Mouse (Mus musculus) left cerebral cortex, adult 2 months (tissue): Measurements from ENCODE around the gene Mllt11. TPM values are rescaled to one million over a fixed set of nuclear protein-coding genes. Genes with fewer than 3 reads are reported as not detected.
"Not testable (repeated sequence)": the region's sequence is repeated elsewhere in the genome, so short reads cannot be mapped to it uniquely, and the experiment has no call there.

Source experiments
- DNase-seq, 2 experiments: peaks; one replicate each; pipeline ENCODE4 v3.0.0; 2021 to 2022; ENCODE audit warnings: low spot score in 2 of 2, mixed read lengths in 1 of 2; ENCODE audit errors: extremely low spot score in 1 of 2
- H3K27ac ChIP-seq: fragments of 200-600 bp; 2 replicates; pipeline ENCODE4 v1.8.1; 2022
- H3K4me3 ChIP-seq: fragments of 200-600 bp; 2 replicates; pipeline ENCODE4 v1.8.1; 2022
- CTCF ChIP-seq: fragments of 200-600 bp; IDR thresholded peaks from 2 replicates; pipeline ENCODE4 v1.8.1; 2022; ENCODE audit warnings: antibody characterized with exemption, mild to moderate bottlenecking, moderate library complexity
- intact Hi-C: fragments of 180-260 bp; cut with DNase I; formaldehyde crosslinking; loops from one replicate; pipeline ENCODE4 v1.15.1; 2025
- total RNA-seq, 2 experiments: library from RNA; stranded (reverse); gene quantifications; 2 replicates each; pipeline ENCODE4 v1.2.3; 2021

Mllt11 gene
- total RNA-seq, 2 experiments from 2014 or later = 272 to 277 TPM

- H3K4me3 ChIP-seq = peak overlapping the region; percentile 65
- DNase-seq = peak; percentile 46 to 54
- intact Hi-C loops = loop anchor here (1.0 to 5.0 kb wide), 3 partner anchors 12 to 203 kb away; partner anchors contain the start of genes Arnt and Gabpb2
- TF ChIP-seq CTCF = no peak
- H3K27ac ChIP-seq = peak overlapping the region; percentile 99
Measured at GRCm38 (mm10) chr3:95228894-95229780, 2.8 kb downstream of the Mllt11 start.

DNA sequence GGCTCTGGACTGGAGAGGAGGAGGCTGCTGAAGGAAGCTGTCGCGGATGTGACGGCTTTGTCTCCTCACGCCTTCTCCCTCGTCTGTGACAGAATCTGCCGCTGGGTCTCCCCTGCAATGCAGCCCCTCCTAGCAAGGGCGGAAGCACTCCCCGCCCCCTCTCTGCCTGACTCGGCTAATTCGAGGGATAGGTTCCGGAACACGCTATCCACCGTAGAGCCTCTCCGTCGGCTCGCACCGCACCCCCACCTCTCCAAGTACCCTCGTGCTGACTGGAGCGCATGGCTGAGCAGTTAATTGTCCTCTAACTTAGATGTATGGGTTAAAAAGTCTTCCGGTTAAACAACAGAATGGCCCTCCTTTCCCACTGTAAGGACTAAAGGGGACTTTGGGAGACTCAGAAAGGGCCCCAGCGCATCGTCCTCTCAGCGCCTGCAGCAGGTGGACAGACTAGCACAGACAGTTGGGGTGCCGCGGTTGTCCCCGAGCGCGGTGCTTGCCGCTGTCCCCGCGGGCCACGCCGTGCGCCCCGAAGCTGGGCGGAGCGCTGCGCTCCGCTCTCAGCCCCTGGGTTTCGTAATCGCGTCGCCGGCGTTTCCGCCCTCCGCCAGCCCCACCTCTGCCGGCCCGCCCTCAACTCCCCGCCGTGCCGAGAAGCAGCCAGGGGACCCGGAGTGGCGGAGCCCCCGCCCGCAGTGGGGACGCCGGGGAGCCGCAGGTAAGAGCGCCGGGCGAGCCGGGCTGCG, 3.6 kb downstream of the Mllt11 start, which contains the start of gene Cdc42se1:
TSS of gene Cdc42se1 (plus strand) at position 585 of the 746 bp plus-strand sequence.
- peak within 1 kb of the TSS; percentile 65 for H3K4me3 ChIP-seq
- intact Hi-C loops = loop anchor here (1.0 to 5.0 kb wide), 3 partner anchors 11 to 204 kb away; partner anchors contain the start of genes Arnt and Gabpb2
- peak; percentile 88 to 89 for DNase-seq
- peak within 1 kb of the TSS; percentile 99 for H3K27ac ChIP-seq
- no peak for TF ChIP-seq CTCF

DNA sequence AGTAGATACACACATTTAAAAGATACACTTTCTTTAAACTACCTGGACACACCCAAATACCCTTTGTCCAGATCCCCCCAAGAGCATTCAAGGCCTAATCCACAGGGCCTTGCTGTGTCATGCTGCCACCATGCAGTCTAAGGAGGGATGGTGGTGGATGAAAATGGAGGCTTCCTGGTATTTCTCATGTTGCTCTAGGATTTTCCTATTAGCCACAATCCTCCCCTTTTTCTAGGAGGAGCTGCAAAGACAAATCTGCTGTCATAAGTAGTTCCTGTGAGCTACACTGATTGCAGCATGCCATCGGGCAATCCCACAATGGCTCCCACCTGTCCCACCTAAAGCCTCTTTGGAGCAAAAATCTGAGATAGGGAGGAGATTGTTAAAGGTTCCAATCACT, 4.8 kb downstream of the Mllt11 start:
- DNase-seq = no peak
- peak overlapping the region; percentile 99 for H3K27ac ChIP-seq
- H3K4me3 ChIP-seq = peak overlapping the region; percentile 65
- intact Hi-C loops = loop anchor here (5.0 kb wide), 2 partner anchors 40 to 205 kb away; partner anchors contain the start of gene Arnt
- no peak for TF ChIP-seq CTCF

DNA sequence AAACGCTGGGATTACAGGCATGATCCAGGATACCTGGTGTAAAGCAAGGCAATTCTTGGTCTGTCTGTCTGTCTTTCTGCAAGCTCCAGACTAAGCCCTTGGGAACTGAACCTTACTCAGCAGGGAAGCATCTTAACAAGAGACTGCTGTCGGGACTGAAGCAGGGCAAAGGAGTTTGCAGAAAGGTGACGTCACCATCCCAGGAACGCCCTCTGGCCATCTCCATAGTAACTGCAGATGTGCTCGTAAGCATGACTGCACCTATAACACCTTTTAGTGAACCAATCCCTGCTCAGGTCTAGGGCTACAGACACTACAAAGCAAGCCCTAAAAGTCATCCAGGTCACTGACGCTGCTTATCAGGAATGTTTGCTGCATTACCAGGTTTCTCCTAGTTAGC, 7.7 kb downstream of the Mllt11 start:
- Histone ChIP-seq H3K27ac (peak overlapping the region; percentile 17; the same call in 1 of the 2 replicates), H3K4me3 (peak overlapping the region; percentile 21)
- no peak for DNase-seq
- intact Hi-C loops = no loop called here
- no peak for TF ChIP-seq CTCF

- DNase-seq = no peak
- intact Hi-C loops = no loop called here
- no peak overlapping the region for H3K4me3 ChIP-seq
- TF ChIP-seq CTCF = no peak
- H3K27ac ChIP-seq = no peak overlapping the region
Measured at GRCm38 (mm10) chr3:95223041-95223440, 8.9 kb downstream of the Mllt11 start.

DNA sequence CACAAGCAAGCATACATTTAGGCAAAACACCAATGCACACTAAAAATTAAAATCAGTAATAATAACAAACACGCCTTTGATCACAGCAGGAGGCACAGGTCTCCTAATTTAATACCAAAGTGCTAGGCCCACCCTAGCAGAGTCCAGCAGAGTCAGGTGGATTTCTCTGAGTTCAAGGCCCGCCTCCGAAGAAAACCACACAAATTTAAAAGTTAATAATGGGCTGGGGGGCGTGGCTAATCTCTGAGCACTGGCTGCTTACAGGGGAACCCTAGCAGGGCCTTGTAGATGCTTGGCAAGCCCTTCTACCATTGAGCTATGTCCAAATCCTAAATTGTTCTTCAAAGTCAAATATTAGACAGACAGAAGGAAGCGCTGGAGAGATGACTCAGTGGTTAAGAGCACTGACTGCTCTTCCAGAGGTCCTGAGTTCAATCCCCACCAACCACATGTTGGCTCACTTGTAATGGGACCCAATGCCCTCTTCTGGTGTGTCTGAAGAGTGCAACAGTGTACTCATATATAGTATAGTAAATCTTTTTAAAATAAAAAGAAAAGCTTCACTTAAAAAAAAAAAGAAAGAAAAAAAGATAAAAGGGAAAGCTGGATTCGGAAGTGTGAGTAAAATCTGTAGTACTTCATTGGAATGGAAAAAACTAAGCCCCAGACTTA, 13.4 kb downstream of the Mllt11 start:
- intact Hi-C loops = loop anchor here (5.0 kb wide), 1 partner anchor 44 kb away; no protein-coding TSS in a partner anchor
- Histone ChIP-seq H3K4me3 (peak overlapping the region; percentile 80), H3K27ac (no peak overlapping the region; the same call in 1 of the 2 replicates)
- TF ChIP-seq CTCF = peak; percentile 12
- DNase-seq = no peak

DNA sequence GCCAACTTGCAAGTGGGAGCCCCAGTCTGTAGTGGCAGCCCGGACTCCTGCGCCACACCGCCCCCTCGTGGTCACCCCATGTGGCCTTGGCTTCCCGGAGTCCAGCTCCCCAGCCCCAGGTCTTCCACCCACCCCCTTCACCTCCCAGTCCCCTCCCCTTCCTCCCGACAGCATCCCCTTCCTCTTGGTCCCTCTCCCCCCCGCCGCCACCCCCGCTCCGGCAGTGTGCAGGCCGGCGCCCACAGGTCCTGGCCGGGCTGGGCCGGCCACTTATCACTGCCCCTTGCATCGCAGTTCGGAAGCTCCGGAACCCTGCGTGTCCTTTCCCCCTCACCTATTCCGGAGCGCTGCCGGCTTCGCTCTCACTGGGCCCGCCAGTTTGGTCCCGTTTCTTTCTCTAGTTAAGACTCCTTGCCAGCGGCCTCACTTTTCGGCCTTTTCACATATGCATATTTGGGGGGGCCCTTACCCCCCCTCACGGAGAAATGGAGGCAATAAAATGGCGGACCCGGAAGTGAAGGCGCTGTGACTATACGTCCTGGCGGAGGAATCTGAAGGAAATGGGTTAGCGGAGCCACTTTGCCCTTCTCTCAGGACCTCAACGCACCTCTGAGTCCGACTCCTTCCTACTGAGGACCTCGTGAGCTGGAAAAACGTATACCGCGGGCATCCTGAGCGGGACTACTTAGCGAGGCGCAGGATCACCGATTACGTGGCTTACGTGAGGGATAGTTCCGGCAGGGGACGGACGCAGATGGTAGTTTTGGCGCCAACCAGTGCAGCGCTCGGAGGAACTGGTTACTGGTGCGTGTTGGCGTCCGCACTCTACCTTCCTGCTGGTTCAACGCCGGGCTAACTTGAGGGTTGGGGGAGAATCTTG, 14.5 kb downstream of the Mllt11 start, which contains the start of gene Gabpb2:
TSS of gene Gabpb2 (minus strand) at position 662 of the 880 bp plus-strand sequence.
- DNase-seq = peak; percentile 88 to 90
- peak within 1 kb of the TSS; percentile 99 for H3K27ac ChIP-seq
- TF ChIP-seq CTCF = peak; percentile 88
- peak within 1 kb of the TSS; percentile 80 for H3K4me3 ChIP-seq
- intact Hi-C loops = loop anchor here (1.0 to 5.0 kb wide), 4 partner anchors 11 to 77 kb away; partner anchors contain the start of genes Cdc42se1 and Mindy1

DNA sequence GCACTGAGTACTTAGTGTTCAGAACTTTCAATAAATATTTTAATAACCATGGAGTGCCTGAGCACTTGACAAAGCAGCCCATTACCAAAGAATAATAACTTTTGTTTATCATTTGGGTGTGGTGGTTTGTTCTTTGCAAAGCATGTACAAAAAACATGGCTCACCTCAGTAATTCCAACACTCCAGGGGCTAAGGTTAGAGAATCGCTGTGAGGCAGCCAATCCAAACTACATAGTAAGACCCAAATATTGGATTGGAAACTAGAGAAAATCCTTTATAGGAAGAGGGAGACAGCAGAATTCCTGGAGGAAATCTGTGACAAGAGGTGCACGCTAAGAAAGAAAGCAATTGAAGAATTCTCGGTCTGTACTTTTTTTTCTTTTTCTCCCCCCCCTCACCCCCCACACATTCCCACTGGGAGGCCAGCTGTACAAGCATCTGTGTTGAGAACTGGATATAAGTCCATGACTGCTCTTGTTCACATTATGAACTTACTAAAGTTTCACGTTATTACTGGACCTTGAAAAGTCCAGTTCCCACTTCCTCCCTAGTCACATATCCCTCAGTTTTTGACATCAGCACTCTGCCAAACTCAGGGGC, 15.2 kb downstream of the Mllt11 start:
- intact Hi-C loops = loop anchor here (1.0 to 5.0 kb wide), 4 partner anchors 12 to 76 kb away; partner anchors contain the start of genes Cdc42se1 and Mindy1
- Histone ChIP-seq H3K27ac (peak overlapping the region; percentile 99; the same call in 1 of the 2 replicates), H3K4me3 (peak overlapping the region; percentile 80)
- DNase-seq = no peak
- TF ChIP-seq CTCF = no peak

DNA sequence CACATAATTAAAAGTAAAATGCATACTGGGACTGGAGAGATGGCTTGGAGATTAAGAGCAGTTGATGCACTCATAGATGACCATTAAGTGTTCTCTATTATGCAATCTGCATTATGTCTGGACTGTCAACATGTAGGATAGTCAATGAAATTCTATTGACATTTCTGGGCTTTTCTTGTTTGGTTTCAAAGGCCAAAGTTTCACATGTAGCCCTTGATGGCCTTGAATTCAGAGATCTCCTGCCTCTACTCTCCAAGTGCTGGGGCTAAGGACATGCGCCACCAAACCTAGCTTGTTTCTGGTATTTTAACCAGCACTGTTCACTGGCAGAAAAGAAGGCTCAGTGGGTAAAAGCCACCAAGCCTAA, 18.4 kb downstream of the Mllt11 start:
- H3K4me3 ChIP-seq = no peak overlapping the region
- DNase-seq = no peak
- intact Hi-C loops = no loop called here
- H3K27ac ChIP-seq = no peak overlapping the region
- no peak for TF ChIP-seq CTCF

DNA sequence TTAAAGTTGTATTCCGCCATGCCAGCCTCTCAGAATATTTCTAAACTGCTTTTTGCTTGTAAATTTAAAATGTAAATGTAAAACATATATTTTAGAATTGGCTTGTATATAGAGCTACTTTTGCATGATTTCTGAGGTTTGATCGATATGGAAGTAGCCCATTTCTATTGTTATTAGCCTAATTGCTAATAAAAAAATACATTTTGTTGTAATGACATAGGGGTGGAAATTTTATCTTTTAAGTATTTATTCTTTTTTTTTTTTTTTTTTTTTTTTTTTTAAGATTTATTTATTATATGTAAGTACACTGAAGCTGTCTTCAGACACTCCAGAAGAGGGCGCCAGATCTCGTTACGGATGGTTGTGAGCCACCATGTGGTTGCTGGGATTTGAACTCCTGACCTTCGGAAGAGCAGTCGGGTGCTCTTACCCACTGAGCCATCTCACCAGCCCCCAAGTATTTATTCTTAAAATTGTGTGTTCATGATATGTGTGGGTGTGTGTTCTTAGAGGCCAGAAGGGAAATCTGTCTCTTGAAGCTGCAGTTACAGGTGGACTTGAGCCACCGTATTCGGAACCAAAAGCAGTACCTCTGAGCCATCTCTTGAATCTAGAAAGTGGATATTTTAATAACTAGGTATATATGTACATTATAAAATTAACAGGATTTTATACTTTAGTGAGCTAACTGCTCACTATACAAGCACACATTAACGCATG, 18.9 kb downstream of the Mllt11 start:
- DNase-seq, H3K27ac ChIP-seq, H3K4me3 ChIP-seq, intact Hi-C loops: not testable (repeated sequence)
